ENCODE assay signal across 8 mouse cellular contexts in genomic region chr9:119893881-119894280, GRCm38 (mm10). TPM values are rescaled to one million over a fixed set of nuclear protein-coding genes. Genes with fewer than 3 reads are reported as not detected.
DNase-seq lines count a peak whose midpoint lies in the region; ATAC-seq and TF ChIP-seq lines count a peak whose summit lies in the region.

No protein-coding gene starts in this region.

- H3K4me3 ChIP-seq in liver, embryonic 11.5 days (ENCODE audit: low read depth, low read length) = 0 out of 2 replicates have a peak overlapping the region, but pooled peaks have one; percentile 96
- H3K4me3 ChIP-seq in embryonic facial prominence, embryonic 13.5 days = peak overlapping the region; percentile 95; the same call in 1 of the 2 replicates
- H3K4me3 ChIP-seq in intestine, embryonic 14.5 days (ENCODE audit: low read depth, low read length) = 0 out of 2 replicates have a peak overlapping the region, but pooled peaks have one; percentile 85
- H3K4me3 ChIP-seq in midbrain, postnatal 0 days (ENCODE audit: low read depth, low read length) = peak overlapping the region; percentile 97; the same call in 1 of the 2 replicates

- DNase-seq in liver, embryonic 11.5 days (ENCODE audit: low spot score) = no peak
- no peak for DNase-seq in liver
- DNase-seq in intestine, embryonic 14.5 days (ENCODE audit: low spot score) = no peak
- DNase-seq in midbrain, postnatal 0 days (ENCODE audit: low spot score) = no peak
- no peak for DNase-seq in embryo, embryonic 9.5 days (ENCODE audit: extremely low spot score)
- no peak for DNase-seq in gastrocnemius, adult 8-10 months (ENCODE audit: low spot score in 2 of 2)
- no peak for DNase-seq in right cerebral cortex, adult 2 months (ENCODE audit: low spot score in 2 of 2)

- 80% methylated on average over 5 of the region's 5 CpGs for WGBS in liver, embryonic 11.5 days
- 81% methylated on average over 5 of the region's 5 CpGs for WGBS in embryonic facial prominence, embryonic 13.5 days
- 86% methylated on average over 5 of the region's 5 CpGs for WGBS in intestine, embryonic 14.5 days
- 89% methylated on average over 5 of the region's 5 CpGs for WGBS in midbrain, postnatal 0 days

- peaks cover 8% of the 10 kb centered on the region for H3K4me1 ChIP-seq in liver, embryonic 11.5 days (replicated peaks; ENCODE audit: control insufficient read depth, insufficient read depth, low read length)
- peaks cover 20% of the 10 kb centered on the region for H3K4me1 ChIP-seq in embryonic facial prominence, embryonic 13.5 days
- H3K4me1 ChIP-seq in intestine, embryonic 14.5 days (replicated peaks; ENCODE audit: control insufficient read depth, insufficient read depth, low read length) = peaks cover 11% of the 10 kb centered on the region
- peaks cover 9% of the 10 kb centered on the region; the same call in 1 of the 2 replicates for H3K4me1 ChIP-seq in midbrain, postnatal 0 days (ENCODE audit: insufficient read depth, low read length)

- no peaks in the 10 kb centered on the region for H3K9me3 ChIP-seq in liver, embryonic 11.5 days (ENCODE audit: control insufficient read depth, low read length)
- H3K9me3 ChIP-seq in embryonic facial prominence, embryonic 13.5 days = no peaks in the 10 kb centered on the region
- H3K9me3 ChIP-seq in intestine, embryonic 14.5 days (ENCODE audit: control insufficient read depth, low read length) = no peaks in the 10 kb centered on the region
- no peaks in the 10 kb centered on the region for H3K9me3 ChIP-seq in midbrain, postnatal 0 days (ENCODE audit: low read length)

- H3K27ac ChIP-seq in liver, embryonic 11.5 days (ENCODE audit: low read depth, low read length) = no peak overlapping the region
- H3K27ac ChIP-seq in embryonic facial prominence, embryonic 13.5 days = no peak overlapping the region
- 0 out of 2 replicates have a peak overlapping the region, but pooled peaks have one; percentile 77 for H3K27ac ChIP-seq in intestine, embryonic 14.5 days (ENCODE audit: low read depth)
- no peak overlapping the region for H3K27ac ChIP-seq in midbrain, postnatal 0 days (ENCODE audit: low read depth, low read length)

- H3K27me3 ChIP-seq in liver, embryonic 11.5 days (replicated peaks; ENCODE audit: control insufficient read depth, insufficient read depth, low read length) = no peaks in the 10 kb centered on the region
- H3K27me3 ChIP-seq in embryonic facial prominence, embryonic 13.5 days = no peaks in the 10 kb centered on the region
- H3K27me3 ChIP-seq in intestine, embryonic 14.5 days (replicated peaks; ENCODE audit: control insufficient read depth, insufficient read depth, low read length) = no peaks in the 10 kb centered on the region
- no peaks in the 10 kb centered on the region for H3K27me3 ChIP-seq in midbrain, postnatal 0 days (ENCODE audit: insufficient read depth, low read length)

- no peak for ATAC-seq in liver, embryonic 11.5 days (replicated peaks; ENCODE audit: low FRiP score)
- ATAC-seq in embryonic facial prominence, embryonic 13.5 days (ENCODE audit: insufficient number of reproducible peaks, insufficient read depth, low FRiP score, low TSS enrichment, low read depth) = no peak
- no peak for ATAC-seq in intestine, embryonic 14.5 days (replicated peaks; ENCODE audit: low FRiP score, low TSS enrichment, low read depth)
- no peak for ATAC-seq in midbrain, postnatal 0 days (ENCODE audit: low FRiP score)

- H3K9ac ChIP-seq in liver, embryonic 11.5 days (ENCODE audit: low read depth, low read length) = peak overlapping the region; percentile 83
- H3K9ac ChIP-seq in embryonic facial prominence, embryonic 13.5 days = no peak overlapping the region; the same call in 1 of the 2 replicates
- H3K9ac ChIP-seq in intestine, embryonic 14.5 days (ENCODE audit: low read length) = no peak overlapping the region; the same call in 1 of the 2 replicates
- 0 out of 2 replicates have a peak overlapping the region, but pooled peaks have one; percentile 84 for H3K9ac ChIP-seq in midbrain, postnatal 0 days (replicated peaks; ENCODE audit: low read length, poor library complexity, severe bottlenecking)

- H3K36me3 ChIP-seq in liver, embryonic 11.5 days (ENCODE audit: control insufficient read depth, insufficient read depth, low read length) = no peaks in the 10 kb centered on the region
- no peaks in the 10 kb centered on the region for H3K36me3 ChIP-seq in embryonic facial prominence, embryonic 13.5 days
- no peaks in the 10 kb centered on the region for H3K36me3 ChIP-seq in intestine, embryonic 14.5 days (ENCODE audit: control insufficient read depth, insufficient read depth, low read length)
- H3K36me3 ChIP-seq in midbrain, postnatal 0 days (ENCODE audit: insufficient read depth, low read length) = no peaks in the 10 kb centered on the region

- TF ChIP-seq CTCF in midbrain, postnatal 0 days (IDR thresholded peaks at IDR 0.05) = no peak

- peak overlapping the region; percentile 70 for H3K4me2 ChIP-seq in liver, embryonic 11.5 days
- H3K4me2 ChIP-seq in embryonic facial prominence, embryonic 13.5 days = peak overlapping the region; percentile 93
- peak overlapping the region; percentile 95 for H3K4me2 ChIP-seq in intestine, embryonic 14.5 days (ENCODE audit: low read length)
- peak overlapping the region; percentile 86 for H3K4me2 ChIP-seq in midbrain, postnatal 0 days (ENCODE audit: low read depth, low read length, poor library complexity, severe bottlenecking)

RNA-seq across cellular contexts. Expression of gene Wdr48, which starts 0.8 kb away (rescaled TPM):
- 45.6 and 49.2 TPM in 2 replicates for polyA plus RNA-seq in liver, embryonic 11.5 days (2014; fragmentation: Nextera tagmentation; extraction: Ambion mirVana)
- 53.3 and 58.1 TPM in 2 replicates for polyA plus RNA-seq in embryonic facial prominence, embryonic 13.5 days (2015; fragmentation: Nextera tagmentation; extraction: Ambion mirVana)
- polyA plus RNA-seq in intestine, embryonic 14.5 days (2014; fragmentation: Nextera tagmentation; extraction: Ambion mirVana) = 49.0 and 51.7 TPM in 2 replicates
- total RNA-seq in midbrain, postnatal 0 days (2014; rRNA removed) = 53.0 and 75.3 TPM in 2 replicates
- 48.8 and 49.5 TPM in 2 replicates for polyA plus RNA-seq in midbrain, postnatal 0 days (2015; fragmentation: Nextera tagmentation; extraction: Ambion mirVana)
- 10 to 100 TPM in 2 of 4 experiments, 1 to 10 TPM in 2; 9.1 to 10.6 (median 9.8) TPM for total RNA-seq in gastrocnemius, adult 8-10 months (2022)

RNA-seq across cellular contexts. Expression of gene Gorasp1, which starts 43.5 kb away (rescaled TPM):
- 24.7 and 25.0 TPM in 2 replicates for polyA plus RNA-seq in liver, embryonic 11.5 days (2014; fragmentation: Nextera tagmentation; extraction: Ambion mirVana)
- polyA plus RNA-seq in embryonic facial prominence, embryonic 13.5 days (2015; fragmentation: Nextera tagmentation; extraction: Ambion mirVana) = 28.0 and 31.9 TPM in 2 replicates
- polyA plus RNA-seq in intestine, embryonic 14.5 days (2014; fragmentation: Nextera tagmentation; extraction: Ambion mirVana) = 24.2 and 32.1 TPM in 2 replicates
- total RNA-seq in midbrain, postnatal 0 days (2014; rRNA removed) = 19.0 and 22.2 TPM in 2 replicates
- 25.0 and 26.2 TPM in 2 replicates for polyA plus RNA-seq in midbrain, postnatal 0 days (2015; fragmentation: Nextera tagmentation; extraction: Ambion mirVana)
- 10 to 100 TPM; 21.7 to 25.8 (median 24.7) TPM for total RNA-seq in gastrocnemius, adult 8-10 months (2022)

RNA-seq across cellular contexts. Expression of gene Ttc21a, which starts 43.5 kb away (rescaled TPM):
- polyA plus RNA-seq in liver, embryonic 11.5 days (2014; fragmentation: Nextera tagmentation; extraction: Ambion mirVana) = 0.14 TPM in 1 of 2 replicates, not detected in the other
- polyA plus RNA-seq in embryonic facial prominence, embryonic 13.5 days (2015; fragmentation: Nextera tagmentation; extraction: Ambion mirVana) = 0.28 and 0.54 TPM in 2 replicates
- polyA plus RNA-seq in intestine, embryonic 14.5 days (2014; fragmentation: Nextera tagmentation; extraction: Ambion mirVana) = 0.07 and 0.09 TPM in 2 replicates
- total RNA-seq in midbrain, postnatal 0 days (2014; rRNA removed) = 4.6 and 4.9 TPM in 2 replicates
- polyA plus RNA-seq in midbrain, postnatal 0 days (2015; fragmentation: Nextera tagmentation; extraction: Ambion mirVana) = 1.1 and 1.4 TPM in 2 replicates
- not detected for total RNA-seq in gastrocnemius, adult 8-10 months (2022)

Comparison
In these comparisons a context has a peak if more than half of its experiments do, and no peak if none do; other contexts are left out.
1. H3K9ac ChIP-seq: peak in liver, embryonic 11.5 days (single experiment) and midbrain, postnatal 0 days (single experiment); none in embryonic facial prominence, embryonic 13.5 days (single experiment) and intestine, embryonic 14.5 days (single experiment).
2. Peak in every context shown above with its lines, with median percentiles within 50 percentile points of each other: H3K4me2 ChIP-seq and H3K4me3 ChIP-seq.